Mouse (Mus musculus): ENCODE data around the gene Ints14.

Ints14 gene

DNA sequence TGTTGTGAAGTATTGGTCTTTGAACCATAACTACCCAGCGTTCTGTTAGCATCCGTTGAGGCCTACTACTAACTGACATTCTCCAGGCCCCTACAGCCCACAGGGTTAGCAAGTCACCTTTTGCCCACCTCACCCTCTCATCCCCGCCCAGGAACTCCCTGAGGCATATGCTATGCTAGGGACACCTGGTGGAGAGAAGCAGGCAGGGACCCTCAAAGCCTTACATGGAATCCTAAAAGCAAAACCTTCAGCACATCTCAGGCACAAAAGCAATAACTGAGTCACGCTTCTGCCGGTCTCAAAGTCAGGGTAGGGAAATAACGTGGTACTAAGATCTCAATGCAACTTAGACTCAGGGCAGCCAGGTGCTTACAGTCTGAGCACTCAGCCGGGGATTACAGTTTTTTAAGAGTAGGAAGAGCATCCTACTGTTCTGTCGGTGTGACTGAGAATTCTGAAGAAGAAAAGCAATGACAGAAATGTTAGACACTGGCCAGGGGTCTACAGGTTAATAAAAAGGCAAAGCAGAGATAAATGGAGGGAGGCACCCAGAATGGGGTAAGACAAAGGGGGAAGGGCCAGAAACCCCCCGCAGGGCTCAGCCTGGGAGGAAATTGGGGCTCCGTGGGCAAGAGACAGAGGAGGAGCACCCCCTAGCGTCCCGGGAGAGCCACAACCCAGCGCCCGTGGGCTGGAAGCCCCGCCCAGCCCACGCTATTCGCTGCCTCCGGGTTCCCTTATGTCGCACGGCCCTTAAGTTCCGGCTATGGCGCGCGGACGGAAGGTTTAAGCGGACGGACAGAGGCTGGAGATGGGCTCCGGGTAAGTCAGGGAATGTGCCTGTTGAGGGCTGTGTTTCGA, at the start of gene Ints14:
Gene Ints14, plus strand, starts transcription at position 789 of the 861 bp plus-strand sequence.
- peak; percentile 96 to 99 for DNase-seq

- DNase-seq: no peak
Measured at GRCm38 (mm10) chr9:64913406-64913805, 47.3 kb upstream of the Ints14 start.

DNA sequence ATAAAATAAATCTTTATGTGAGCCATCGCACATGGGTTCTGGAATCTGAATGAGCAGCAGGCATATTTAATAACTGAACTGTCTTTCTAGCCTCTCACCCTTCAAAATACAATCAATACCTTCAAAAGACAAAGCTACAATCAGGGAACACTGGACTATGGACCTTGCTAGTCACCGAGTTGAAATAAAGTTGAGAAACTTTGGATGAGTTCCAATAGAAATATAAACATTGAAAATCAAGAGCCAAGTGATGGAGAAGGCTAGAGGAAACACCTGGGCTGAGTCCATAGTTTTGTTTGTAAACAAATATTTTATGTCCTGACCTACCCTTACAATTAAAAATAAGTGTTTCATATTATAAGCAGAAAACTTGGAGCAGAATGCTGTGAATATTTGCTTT, 46.7 kb upstream of the Ints14 start:
- DNase-seq: no peak

GRCm38 (mm10) chr9:64914629-64915028, 46.1 kb upstream of the Ints14 start:
- DNase-seq: no peak

- no peak for DNase-seq
Measured at GRCm38 (mm10) chr9:64918560-64918959, 42.1 kb upstream of the Ints14 start.

DNA sequence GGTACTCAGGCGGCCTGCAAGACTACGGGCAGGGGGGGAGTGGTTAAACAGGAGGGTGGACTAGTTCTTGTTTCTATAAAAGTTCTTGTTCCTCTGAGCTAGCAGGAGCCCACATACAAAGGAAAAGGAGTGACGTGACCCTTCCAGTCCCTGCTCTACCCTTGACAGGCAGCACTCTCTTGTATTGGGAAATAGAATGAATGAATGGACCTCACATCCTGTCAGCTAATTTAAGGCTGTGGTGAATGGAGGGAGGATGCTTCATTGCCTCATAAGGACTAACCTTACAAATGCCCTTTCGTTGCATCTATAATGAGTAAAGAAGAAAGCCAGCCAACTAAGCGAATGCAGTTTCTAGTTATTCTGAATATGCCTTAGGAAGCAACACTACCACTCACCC, 34.9 kb upstream of the Ints14 start:
- no peak for DNase-seq

DNA sequence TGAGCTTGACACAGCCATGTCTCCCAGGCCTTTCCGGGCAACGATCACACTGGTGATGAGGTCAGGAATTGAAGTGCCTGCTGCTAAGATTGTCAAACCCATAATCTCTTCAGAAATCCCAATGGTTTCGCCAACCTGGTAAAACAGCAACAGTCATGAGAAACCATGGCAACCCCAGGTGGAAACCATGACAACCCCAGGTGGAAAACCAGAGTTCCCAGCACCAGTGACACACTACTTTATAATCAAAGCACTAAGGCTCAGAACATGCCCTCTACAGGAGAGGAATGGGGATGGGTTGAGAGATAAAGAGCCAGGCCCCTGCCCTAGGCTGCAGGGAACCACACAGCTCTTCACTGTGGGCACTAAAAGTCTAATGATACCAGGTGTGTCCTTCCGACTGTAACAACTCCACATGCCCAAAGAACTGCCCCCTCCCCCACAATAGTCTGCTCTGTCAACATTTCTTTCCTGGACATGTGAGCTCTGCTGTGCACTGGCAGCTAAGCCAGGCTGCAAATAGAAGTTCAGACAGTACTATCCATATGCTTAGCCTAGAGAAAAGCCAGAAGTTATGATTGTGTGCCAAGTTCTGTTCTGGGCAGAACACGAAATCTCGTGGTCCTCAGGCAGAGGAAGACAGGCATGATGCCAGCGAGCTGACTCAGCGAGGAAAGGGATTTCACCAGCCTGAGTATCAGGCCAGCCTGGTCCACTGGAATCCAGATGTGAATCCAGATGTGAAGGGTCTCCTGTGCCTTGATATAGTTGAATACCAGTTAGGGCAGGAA, 34.3 kb upstream of the Ints14 start:
- peak; percentile 67 to 70 for DNase-seq

GRCm38 (mm10) chr9:64930256-64930655, 30.4 kb upstream of the Ints14 start:
- DNase-seq: no peak

- DNase-seq: no peak
Measured at GRCm38 (mm10) chr9:64931751-64932610, 28.7 kb upstream of the Ints14 start.

DNA sequence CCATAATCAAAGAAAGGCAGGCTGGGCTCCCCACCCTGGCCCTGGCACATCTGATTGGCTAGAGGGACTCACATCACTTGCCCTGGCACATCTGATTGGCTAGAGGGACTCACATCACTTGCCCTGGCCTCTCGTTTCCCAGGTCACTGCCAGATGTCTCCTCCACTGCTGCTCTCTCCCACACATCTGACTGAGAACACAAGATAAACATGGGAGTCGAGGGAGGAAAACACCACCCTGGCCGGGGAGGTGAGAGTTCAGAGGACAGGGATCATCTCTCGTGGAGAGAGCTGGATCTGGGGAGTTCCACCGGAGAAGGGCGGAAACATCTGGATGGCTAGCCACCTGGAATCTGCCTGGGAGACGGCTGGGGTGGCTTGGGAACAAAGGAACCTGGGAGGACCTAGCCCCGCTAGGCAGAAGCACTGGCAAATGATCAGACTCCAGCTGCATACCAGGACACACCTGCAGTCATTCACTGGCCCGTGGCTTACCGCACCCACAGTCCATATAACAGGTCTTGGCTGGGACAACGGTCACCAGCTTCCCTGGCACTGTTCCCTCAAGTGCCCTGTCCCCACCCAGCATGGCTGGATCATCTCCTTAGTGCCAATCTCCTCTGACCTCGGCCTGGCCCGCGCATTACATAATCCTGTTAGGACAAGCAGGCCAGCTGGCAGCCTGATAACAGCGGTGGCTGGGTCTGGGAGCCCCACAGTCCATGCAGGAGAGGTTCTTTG, 26.5 kb upstream of the Ints14 start:
- DNase-seq: peak; percentile 31 to 33

DNA sequence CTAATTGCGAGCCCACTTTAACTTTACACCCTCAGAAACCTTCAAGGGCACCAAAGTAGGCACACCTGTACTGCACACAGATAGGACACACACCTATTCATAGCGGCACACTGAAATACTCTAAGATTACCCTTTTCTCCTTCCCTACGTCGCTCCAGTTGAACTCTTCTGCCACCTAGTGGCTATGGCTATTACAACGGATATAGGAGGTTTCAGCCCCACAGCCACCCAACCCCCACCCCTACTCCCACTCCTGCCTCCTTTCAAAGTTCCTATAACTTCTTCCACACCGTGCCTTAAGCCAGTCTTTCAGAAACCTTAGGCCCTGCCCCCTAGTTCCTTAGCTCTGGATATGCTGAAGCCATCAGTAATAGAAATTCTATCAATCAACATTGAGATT, 24.2 kb upstream of the Ints14 start:
- DNase-seq: peak; percentile 43 to 48

GRCm38 (mm10) chr9:64937491-64937890, 23.2 kb upstream of the Ints14 start:
- DNase-seq: no peak

- DNase-seq: no peak
Measured at GRCm38 (mm10) chr9:64938535-64938934, 22.2 kb upstream of the Ints14 start.

DNA sequence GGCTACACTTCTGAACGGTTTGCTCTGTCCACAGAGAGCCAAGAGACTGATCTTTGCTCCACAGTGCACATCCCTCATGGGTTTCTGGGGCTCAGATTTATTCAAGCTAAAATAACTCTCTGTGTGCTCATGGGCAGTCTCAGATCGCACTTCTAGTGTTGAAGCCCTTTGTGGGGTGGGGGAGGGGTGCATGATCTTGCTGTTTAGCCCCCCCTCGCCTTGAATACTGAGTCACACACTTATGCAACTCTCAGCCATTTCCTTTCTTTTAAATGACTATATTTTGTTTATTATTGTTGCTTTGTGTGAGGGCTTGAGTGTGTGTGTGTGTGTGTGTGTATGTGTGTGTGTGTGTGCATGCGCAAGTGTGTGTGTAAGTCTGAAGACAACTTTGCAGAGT, 21.4 kb upstream of the Ints14 start:
- DNase-seq: no peak

- DNase-seq: no peak
Measured at GRCm38 (mm10) chr9:64939790-64940189, 20.9 kb upstream of the Ints14 start.

DNA sequence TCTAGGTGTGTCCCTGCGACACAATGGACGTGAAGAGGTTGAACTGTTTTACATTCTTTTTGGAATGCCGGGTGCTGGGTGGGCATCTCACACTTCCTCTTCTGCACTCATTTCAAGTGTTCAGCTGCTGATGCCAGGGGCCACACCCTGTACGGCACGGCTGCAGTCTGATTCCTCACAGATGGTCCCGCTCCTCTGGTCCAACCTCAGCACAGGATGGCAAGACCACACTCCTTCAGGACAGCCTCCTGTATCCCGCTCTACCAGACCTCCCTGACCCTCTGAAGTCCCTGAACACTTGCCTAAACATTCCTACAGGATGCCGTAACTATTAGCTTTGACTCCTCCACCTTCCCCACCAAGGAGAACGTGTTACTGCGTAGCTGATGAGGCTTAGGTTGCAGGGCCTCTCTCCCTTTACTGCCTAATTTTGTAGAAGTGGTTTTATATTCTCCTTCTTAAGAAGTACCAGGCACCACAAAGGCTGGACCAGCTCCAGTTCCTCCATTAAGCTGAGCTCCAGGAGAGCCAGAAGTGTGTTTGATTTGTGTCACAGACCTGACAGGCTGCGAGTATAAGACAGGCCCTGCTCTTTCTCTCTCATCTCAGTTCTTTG, 19.9 kb upstream of the Ints14 start:
- DNase-seq: no peak

GRCm38 (mm10) chr9:64941650-64942049, 19.1 kb upstream of the Ints14 start:
- DNase-seq: no peak

GRCm38 (mm10) chr9:64943997-64944396, 16.7 kb upstream of the Ints14 start:
- DNase-seq: no peak

DNA sequence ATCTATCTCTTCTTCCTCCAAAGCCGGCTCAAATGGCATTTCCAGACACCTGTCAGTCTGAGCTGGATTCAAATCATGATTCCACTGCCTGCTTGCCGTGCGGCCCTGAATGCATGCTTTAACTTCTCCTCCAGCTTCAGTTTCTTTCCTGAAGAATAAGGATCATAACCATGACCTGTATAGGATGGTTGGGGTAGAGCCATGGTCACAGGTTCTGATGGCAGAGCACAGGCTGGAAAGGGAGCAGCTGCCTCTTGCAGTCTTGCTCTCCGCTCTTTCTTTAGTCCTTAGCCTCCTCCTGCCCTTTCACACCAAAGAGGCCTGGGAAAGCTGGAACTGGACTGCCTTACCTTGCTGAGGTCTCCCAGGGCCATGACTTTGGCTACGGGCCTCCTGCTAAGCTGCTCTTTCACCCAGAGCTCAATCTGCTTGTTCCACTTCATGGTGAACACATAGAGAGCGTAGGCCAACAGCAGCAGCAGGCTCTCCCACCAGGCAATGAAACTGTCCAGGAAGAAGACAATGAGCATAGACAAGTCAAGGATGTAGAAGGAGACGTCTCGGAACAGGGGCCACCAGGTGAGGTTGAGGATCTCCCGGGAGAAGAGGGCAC, 13.1 kb upstream of the Ints14 start:
- DNase-seq: no peak

DNA sequence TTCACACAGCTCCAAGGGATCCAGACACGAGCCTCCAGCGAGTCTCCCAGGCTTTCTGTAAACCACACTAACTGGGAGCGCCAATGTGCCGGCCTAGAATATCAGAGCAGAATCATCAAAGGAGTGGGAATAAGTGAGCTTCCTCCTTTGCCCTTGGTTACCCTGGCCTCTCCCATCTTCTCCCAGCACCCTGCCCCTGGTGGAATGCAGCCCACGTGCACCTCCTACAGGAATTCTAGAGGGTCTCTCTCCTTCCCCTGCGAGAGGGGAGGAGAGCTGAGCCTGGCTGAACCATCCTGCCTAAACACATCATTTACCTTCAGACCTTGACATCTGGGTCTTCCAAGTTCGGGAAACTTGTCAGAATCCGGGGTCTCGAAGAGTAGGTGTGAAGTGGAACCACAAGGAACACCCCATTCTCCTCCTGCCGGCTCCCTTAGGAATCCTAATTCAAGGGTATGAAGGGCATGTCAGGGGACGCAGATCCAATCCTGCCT, 9.5 kb upstream of the Ints14 start, which contains the start of gene Slc24a1:
Gene Slc24a1, minus strand, starts transcription at position 447 of the 497 bp plus-strand sequence.
- no peak for DNase-seq

GRCm38 (mm10) chr9:64952055-64952454, 8.7 kb upstream of the Ints14 start:
- no peak for DNase-seq
